Mouse (Mus musculus): ENCODE data around the gene Krt6a.
"Not testable (repeated sequence)": the region's sequence is repeated elsewhere in the genome, so short reads cannot be mapped to it uniquely, and the experiment has no call there.

The Krt6a gene

DNA sequence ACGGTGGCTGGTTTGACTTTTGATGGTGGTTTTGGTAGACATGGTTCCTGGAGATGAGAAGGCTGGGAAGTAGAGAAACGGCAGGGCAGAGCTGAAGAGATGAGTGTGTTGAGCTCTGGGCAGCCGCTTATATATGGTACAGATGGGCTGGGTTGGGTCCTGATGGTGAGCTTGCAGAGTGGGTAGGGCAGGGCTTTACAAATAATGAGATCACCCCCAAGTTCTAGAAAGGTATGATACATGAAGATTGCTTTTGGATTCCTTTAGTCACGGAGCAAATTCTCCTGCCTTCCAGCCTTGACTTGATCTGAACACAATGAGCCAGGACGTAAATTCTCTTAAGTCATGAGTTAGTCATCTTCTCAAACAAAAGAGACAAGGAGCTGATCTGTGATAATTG, at the start of gene Krt6a:
Gene Krt6a, minus strand, starts transcription at position 101 of the 400 bp plus-strand sequence.
- no peak for DNase-seq (ENCODE audit: extremely low read depth, low read depth, low spot score)

DNA sequence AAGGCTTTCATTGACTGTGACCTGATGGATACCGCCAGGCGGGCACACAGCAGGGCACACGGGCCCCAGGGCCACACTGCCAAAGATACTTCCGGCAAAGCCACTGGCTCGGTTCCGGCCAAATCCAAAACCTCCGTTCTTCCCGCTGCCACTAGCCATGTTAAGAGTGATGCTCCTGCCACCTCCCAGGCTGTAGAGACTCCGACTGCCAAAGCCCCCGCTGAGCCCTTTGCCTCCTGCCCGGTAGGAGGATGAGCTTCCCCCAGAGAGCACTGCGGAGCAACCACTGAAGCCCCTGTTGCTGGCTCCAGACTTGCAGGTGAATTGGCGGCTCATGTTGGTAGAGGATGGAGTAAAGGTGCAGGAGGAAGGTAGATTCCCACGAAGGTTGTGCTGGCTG, 48.6 kb upstream of the Krt6a start, which contains the start of gene Krt71:
Gene Krt71, minus strand, starts transcription at position 399 of the 400 bp plus-strand sequence.
- no peak for DNase-seq (ENCODE audit: extremely low read depth, low read depth, low spot score)

DNA sequence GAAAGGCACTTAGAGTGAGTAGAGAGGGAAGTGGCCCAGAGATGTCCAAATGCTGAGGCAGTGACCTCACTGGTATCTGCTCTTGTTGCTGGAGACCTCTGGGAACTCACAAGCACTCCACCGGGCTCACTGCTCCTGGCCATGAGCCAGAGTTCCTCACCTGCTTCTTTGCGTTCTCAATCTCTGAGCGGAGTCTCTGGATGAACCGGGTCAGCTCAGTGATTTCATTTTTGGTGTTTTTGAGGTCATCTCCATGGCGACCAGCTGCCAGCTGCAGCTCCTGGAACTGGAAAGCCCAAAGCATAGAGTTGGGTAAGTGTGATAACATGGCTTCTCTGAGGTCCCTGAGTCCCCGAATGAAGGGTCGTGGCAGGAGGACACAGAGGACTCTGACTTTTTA, 43.7 kb upstream of the Krt6a start:
- no peak for DNase-seq (ENCODE audit: extremely low read depth, low read depth, low spot score)

DNA sequence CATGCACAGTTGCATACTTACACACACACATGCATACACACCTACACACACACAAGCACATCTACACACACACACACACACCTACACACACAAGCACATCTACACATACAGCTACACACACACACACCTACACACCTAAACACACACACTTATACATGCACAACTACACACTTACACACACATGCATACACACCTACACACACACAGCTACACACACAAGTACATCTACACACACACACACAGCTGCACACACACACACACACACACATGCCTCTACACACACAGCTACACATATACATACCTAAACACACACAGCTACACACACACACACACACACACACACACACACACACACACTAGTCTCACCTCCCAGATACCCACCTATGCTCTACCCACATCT, 36.5 kb upstream of the Krt6a start:
- no peak for DNase-seq (ENCODE audit: extremely low read depth, low read depth, low spot score)

DNA sequence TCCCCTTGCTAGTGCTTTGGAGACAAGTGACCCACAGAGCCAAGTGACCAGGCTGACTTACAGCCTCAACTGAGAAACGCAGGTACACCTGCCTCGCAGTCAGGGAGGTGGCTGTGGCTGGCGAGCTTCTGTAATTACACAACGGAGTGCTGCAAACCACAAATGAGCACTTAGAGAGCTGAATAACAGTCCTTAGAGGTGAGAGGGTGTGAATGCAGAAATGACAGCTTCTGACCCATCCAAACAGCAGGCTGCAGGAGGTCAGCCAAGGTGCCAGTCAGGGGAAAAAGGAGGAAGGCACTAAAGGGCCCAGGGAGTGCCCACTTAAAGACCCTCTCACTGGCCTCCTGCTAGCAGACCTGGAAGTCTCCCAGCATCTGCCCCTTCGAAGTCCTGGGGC, 30.6 kb upstream of the Krt6a start:
- DNase-seq (ENCODE audit: extremely low read depth, low read depth, low spot score) = no peak

DNA sequence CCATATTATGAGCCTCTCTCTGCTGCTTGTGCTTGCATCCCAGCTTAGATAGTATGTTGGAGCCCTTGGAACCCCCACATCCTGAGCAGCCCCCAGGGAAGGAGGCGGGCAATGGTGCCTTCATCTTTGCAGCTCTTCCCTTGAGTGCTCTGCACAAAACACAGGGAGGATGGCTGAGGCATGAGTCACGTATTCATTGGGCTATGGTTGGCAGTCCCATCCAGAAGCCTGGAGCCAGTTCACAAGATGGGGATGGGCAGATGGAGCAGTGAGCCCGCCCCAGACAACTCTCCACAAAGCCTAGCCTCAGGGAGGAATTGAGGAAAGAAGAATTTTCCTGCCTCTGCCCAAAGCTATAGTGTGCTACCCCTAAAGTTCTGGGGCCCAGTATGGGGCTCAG, 21.7 kb upstream of the Krt6a start:
- DNase-seq (ENCODE audit: extremely low read depth, low read depth, low spot score) = no peak

DNA sequence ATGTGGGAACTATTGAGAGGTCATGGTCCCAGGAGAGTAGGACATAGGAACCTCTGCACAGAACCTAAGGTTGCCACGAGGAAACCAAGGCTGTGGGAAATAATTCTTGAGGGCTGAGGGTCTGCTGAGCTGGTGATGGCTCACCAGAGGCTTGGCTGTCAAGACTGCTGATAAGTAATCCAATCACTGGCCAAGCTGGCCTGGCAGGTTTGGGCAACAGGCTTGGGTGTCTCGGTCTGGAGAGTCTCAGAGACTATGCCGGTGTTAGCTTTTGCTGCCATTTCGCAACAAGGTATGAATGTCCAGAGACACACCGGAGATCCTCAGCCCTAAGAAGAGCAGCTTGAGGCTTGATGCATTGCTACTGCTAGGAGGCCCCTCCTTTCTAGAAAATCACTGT, 20.2 kb upstream of the Krt6a start:
- DNase-seq (ENCODE audit: extremely low read depth, low read depth, low spot score) = no peak

DNA sequence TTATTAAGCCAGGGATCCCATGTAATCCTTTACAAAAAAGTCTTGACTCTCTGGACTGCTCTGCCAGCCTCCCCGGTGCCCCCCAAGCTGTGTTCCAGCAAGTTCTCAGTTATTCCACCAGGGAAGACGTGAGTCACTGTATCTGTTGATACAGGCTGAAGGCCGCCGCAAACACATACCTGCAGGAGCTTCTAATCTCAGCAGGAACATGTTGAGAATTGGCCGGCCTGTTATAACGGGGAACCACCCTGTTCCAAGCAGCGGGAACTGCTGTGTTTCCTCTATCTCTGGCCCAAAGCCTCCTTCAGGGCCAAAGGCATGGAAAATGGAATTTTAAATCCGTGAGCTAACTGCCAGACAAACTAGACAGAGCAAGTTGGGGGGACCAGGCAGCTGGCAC, 19.6 kb upstream of the Krt6a start:
- DNase-seq (ENCODE audit: extremely low read depth, low read depth, low spot score) = no peak

DNA sequence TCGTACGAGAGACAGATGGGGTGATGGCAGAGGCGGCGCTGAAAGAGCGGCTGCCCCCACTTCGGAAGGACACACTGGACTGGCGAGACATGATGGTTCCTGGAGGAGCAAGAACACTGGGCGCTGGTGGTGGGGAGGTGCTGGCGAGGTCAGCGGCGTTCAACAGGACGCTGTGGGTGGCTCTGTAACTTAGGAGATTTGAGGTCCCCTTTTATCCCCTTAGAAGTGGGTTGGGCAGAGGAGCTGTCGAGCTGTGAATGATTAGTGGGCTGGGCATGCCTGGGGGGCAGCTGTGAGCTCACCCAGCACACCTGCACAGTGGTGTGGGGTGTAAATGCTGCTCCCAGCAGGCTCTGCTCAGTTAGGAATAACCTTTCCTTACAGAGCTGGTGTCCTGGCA, 18.6 kb upstream of the Krt6a start, which contains the start of gene Krt5:
Gene Krt5, minus strand, starts transcription at position 179 of the 400 bp plus-strand sequence.
- DNase-seq (ENCODE audit: extremely low read depth, low read depth, low spot score) = no peak

DNA sequence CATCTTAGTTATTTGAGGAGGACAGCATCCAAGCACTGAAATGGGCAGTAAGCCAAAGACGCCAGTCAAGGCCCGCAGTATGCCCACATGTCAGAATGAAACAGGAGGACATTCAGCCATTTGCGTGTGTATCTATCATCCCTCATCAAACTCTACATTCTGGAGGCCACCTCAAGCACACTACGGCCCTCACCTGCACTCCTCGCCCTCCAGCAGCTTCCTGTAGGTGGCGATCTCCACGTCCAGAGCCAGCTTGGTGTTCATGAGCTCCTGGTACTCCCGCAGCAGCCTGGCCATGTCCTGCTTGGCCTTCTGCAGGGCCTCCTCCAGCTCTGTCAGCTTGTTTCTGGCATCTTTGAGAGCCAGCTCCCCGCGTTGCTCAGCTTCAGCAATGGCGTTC, 14.6 kb upstream of the Krt6a start:
- no peak for DNase-seq (ENCODE audit: extremely low read depth, low read depth, low spot score)

DNA sequence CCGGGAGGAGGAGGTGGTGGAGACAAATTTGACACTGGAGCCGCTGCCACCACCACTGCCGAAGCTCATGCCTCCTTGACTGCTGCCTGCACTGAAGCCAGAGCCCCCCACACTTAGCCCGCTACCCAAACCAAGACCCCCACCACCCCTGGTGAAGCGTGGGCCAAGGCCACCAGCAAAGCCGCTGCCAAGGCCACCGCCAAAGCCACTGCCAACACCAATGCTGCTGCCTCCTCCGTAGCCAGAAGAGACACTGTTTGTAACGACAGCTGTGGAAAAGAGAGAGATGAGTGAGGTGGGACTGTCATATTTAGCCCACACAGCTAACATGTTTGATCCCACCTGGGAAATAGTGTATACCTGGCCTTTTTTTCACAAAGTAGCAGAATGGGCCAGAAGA, 13.3 kb upstream of the Krt6a start:
- DNase-seq (ENCODE audit: extremely low read depth, low read depth, low spot score) = no peak

DNA sequence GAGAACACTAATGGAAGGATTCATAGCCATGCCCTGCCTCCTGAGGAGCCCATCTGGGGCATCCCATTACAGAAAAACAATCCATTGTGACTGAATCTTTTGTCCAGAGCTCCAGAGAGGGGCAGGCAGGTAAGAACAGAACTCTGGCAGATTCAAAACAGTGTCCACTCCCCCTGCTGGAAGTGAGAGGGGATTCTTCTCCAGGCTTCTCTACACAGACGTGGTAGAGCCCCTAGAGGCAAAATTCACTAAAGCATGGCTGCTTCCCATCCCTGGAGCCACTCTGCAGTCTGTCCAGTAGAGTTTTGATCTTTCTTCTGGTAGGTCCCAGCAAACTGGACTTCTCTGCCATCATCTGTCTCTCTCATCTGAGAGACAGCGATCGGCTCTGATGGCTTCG, 10.0 kb upstream of the Krt6a start:
- no peak for DNase-seq (ENCODE audit: extremely low read depth, low read depth, low spot score)

DNA sequence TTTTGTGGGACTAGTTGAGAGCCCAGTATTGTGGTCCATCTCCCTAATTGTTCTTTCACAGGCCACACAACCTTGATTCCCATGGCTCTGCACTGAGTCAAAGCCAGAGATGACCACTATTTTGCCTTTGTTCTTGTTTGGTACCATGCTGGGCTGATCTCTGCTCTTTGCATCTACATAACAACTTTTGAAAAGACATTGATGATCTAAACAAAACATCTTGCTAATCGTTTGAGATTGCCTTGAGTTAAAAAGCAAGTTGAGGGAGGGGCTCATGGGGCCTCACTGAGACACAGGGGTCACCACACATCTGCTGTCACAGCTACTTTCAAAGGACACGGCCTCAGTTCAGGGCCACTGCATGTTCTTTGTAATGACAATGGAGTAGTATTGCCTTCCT, 8.3 kb upstream of the Krt6a start:
- DNase-seq (ENCODE audit: extremely low read depth, low read depth, low spot score) = no peak

DNA sequence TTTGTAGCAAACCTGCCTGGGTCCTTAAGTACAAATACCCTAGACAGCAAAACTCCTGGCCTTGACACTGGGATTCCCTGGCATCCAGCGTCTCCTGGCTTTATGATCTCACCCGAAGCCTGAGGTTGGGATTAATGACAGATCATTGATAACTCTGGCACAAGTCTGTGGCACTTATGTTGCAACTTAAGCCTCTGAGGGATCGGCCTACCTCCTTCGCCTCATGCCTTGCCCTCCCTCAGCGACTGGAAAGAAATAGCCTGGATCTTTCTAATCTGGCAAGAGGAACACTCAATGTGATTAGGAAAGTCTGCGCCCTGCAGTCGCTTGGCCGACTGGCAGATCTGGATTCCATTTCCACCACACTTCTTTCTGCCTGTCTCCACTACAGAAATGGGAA, 5.8 kb upstream of the Krt6a start:
- peak; percentile 88 for DNase-seq (ENCODE audit: extremely low read depth, low read depth, low spot score)

DNA sequence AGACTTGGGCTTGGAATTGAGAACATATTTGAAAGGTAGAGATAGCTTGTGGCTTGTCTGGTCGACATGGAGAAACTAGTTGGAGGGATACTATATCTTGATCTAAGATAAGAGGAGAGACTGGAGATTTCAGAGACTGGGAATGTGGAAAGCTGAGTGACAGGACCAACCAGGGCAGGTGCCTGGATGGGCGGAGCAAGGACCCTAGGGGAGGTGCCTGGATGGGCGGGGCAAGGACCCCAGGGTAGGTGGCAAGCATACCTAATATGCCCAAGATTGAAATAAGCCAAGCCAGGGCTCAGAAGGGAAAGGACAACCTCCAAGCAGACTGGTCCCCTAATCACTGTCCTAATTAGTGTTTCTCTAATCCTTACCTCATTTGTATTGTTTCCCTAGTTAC, 5.1 kb upstream of the Krt6a start:
- no peak for DNase-seq (ENCODE audit: extremely low read depth, low read depth, low spot score)

DNA sequence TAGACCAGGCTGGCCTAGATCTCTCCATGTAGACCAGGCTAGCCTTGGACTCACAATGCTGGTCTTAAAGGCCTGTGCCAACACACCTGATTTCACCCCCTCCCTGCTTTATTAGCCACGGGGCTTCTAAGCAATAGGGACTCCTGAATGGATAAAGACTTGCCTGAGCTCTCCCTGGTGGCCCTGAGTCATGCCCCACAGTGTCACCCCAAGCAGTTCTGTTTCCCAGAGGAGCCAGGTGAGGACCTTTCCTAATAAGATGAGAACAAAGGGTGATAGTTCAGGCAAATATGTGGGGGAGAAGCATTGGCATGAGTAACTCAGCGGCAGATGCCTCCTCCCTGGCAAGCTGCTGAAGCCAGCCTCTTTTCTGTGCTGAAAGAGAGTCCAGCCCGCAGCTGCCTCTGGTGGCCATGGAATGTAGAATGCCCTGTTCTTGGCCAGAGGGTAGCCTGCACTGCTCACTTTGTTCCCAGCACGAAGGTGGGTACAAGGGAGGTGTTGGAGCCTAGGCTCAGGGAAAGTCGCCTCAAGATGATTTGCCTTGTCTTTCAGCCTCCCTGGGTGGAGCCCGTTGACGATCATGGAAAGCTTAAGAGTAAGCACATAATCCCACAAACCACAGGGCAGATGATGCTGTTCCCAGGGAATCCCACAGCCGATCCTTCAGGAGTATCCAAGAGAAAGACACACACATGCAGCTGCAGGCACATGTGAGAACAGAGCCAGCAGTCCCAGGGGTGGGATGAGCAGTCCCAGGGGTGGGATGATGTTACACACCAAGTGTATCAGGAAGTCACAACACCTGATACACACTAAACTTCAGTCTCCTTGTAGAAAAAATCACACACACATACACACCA, 3.5 kb upstream of the Krt6a start:
- DNase-seq (ENCODE audit: extremely low read depth, low read depth, low spot score) = peak; percentile 66

DNA sequence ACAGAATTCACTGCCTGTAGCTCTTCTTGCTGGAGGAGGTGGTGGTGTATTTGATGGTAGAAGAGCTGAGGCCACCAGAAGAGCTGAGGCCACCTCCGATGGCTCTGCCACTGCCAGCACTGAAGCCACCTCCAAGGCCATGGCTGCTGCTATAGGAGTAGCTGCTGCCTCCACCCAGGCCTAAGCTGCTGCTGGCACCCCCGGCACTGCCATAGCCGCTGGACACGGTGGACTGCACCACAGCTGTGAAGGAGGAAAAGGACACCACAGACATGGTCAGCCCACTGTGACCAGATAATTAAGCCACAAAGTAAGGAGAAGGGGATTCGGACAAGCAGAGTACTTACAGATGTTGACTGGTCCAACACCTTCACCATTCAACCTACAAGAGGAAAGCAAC, 3.6 kb downstream of the Krt6a start:
- not testable (repeated sequence) for DNase-seq (ENCODE audit: extremely low read depth, low read depth, low spot score)

DNA sequence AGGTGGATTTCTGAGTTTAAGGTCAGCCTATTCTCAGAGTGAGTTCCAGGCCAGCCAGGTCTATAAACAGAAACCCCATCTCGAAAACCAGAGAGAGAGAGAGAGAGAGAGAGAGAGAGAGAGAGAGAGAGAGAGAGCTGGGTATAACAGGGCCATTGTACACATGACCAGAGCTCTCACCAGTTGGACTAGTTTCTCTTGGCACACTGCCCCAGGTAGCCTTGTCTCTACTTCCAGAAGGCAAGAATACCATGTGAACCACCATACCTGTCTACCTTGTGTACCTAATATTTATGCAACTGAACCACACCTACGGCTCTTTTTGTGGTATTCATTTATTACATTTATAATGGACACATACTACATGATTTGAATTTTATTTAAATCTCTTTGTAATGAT, 5.9 kb downstream of the Krt6a start:
- DNase-seq (ENCODE audit: extremely low read depth, low read depth, low spot score) = no peak

DNA sequence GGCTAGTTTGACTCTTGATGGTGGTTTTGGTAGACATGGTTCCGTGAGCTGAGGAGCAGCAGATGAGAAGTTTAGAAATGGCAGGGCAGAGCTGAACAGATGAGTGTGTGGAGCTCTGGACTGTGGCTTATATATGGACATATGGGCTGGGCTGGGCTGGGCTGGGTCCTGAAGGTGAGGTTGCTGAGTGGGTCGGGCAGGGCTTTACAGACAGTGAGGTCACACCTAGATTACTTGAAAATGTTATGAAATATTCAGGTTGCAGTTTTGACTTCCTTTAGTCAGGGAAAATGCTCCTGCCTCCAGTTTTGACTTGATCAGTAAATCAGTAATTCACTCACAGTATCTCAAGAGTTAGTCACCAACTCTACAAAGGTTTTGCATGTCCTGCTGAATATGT, 13.9 kb downstream of the Krt6a start, which contains the start of gene Krt6b:
Gene Krt6b, minus strand, starts transcription at position 101 of the 400 bp plus-strand sequence.
- DNase-seq (ENCODE audit: extremely low read depth, low read depth, low spot score) = no peak

DNA sequence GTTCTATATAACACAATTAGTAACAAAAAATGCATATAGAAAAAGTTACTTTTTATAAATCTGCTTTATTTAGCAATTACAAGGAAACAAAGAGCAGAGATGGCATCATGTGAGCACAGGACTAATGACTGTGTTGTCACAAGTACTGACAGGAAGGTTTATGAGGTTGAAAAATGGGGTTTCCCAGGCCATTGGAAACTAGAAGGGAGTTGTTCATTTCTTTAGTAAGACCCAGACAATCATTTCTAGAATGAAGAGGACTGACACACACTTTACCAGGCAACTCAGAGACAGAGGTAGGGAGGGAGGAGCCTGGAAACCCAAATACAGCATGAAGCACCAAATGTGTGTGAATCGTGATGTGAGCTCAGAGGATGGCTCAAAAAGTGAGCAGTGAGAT, 18.1 kb downstream of the Krt6a start:
- DNase-seq (ENCODE audit: extremely low read depth, low read depth, low spot score) = no peak

DNA sequence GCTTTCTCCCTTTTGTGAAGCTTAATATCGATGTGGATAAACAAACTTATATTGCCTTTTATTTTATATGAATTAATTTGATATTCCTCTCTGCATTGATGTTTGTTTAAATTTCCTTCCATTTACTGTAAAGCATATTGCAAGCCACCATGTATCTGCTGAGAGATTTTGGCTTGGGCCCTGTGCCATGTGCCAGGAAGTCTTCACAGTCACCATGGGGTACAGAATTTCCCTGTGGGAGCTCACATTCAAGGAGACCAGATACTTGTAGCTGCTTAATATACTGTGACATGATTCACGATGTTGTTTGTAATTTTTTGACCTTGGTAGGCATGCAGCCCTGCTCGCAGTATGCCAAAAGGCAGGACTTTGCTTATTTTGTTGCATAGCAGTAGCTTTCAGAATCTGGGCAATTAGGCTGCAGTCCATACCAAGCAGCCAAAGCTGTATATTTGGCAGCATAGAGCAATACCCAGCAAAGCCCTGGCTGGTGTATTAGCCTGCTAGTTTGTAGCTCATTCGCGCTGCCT, 41.3 kb downstream of the Krt6a start:
- no peak for DNase-seq (ENCODE audit: extremely low read depth, low read depth, low spot score)

DNA sequence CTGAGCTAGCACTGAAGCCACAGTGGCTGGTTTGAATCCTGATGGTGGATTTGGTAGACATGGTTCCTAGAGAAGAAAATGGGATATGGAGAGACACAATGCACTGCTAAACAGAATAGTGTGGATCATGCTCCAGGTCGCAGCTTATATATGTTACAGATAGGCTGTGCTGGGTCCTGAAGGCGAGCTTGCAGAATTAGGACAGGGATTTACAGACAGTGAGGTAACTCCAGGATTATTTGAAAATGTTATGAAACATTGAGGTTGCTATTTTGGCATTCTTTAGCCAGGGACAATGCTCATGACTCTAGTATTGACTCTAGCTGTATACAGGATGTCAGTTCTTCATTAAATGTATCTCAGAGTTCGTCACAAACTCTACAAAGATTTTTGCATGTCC, 46.8 kb downstream of the Krt6a start, which contains the start of gene Gm5478:
Gene Gm5478, minus strand, starts transcription at position 101 of the 400 bp plus-strand sequence.
- no peak for DNase-seq (ENCODE audit: extremely low read depth, low read depth, low spot score)
